Mouse (Mus musculus) MEL (cell line): ENCODE measurements at regions not wholly inside any gene's neighbourhood (a gene's known extent, or its start where the extent isn't known, plus 50 kb on each side); places are given as distances from the start of the nearest gene placed in this dataset.

Source experiments
- GATA1 ChIP-seq: IDR thresholded peaks from 2 replicates; pipeline ENCODE4 v1.6.1; 2011; ENCODE audit warnings: low read depth, low read length, improper control_type of control experiment
- SMC3 ChIP-seq: IDR thresholded peaks from 2 replicates; pipeline ENCODE4 v1.6.1; 2011; ENCODE audit warnings: low read depth, low read length, improper control_type of control experiment
- ZC3H11A ChIP-seq: IDR thresholded peaks from 2 replicates; pipeline ENCODE4 v1.6.1; 2012; ENCODE audit warnings: low read depth, mild to moderate bottlenecking, inconsistent platforms, low read length, improper control_type of control experiment

- TF ChIP-seq SMC3 (no peak), ZC3H11A (no peak), GATA1 (no peak)
These were observed 102.6 kb downstream of the Spata18 start for GRCm38 (mm10) chr5:73753827-73754226.
